Mouse (Mus musculus) Patski (cell line): ENCODE results near the gene Fam166b. TPM values are rescaled to one million over a fixed set of nuclear protein-coding genes. Genes with fewer than 3 reads are reported as not detected.

ENCODE experiments used
- ATAC-seq: fragments of 100-300 bp; one replicate; pipeline ENCODE4 v1.8.0; 2021
- CTCF ChIA-PET: fragments of 350-600 bp; sonication (Branson Sonifier 250); formaldehyde crosslinking; loops from one replicate; lab custom pipeline; 2022; ENCODE audit warnings: inconsistent platforms; lab: Charles Lee
- POLR2A ChIA-PET: fragments of 350-600 bp; sonication (Branson Sonifier 250); formaldehyde crosslinking; loops from one replicate; lab custom pipeline; 2022; ENCODE audit warnings: antibody characterized with exemption, inconsistent platforms; lab: Charles Lee
- DNase-seq: peaks from one replicate; pipeline ENCODE4 v3.0.0-alpha.2; 2011; ENCODE audit warnings: low read depth, low spot score
- H3K27me3 ChIP-seq: fragments of 371-371 bp; one replicate; pipeline ENCODE4 v1.5.1; 2021
- CTCF ChIP-seq: fragments of 100-300 bp; IDR thresholded peaks from one replicate; pipeline ENCODE4 v1.5.1; 2021
- in situ Hi-C: fragments of 300-500 bp; cut with MboI; formaldehyde crosslinking; loops from 3 replicates; pipeline ENCODE4 v1.11.1; 2018; ENCODE audit warnings: low pct_unique_long_range_greater_than_20kb, mixed read lengths
- polyA plus RNA-seq: library from polyadenylated mRNA; unstranded; gene quantifications from one replicate; pipeline ENCODE4 v1.2.3, GENCODE M21; 2021

Fam166b gene
- polyA plus RNA-seq, 1 experiment from 2014 or later = 0.17 TPM

DNA sequence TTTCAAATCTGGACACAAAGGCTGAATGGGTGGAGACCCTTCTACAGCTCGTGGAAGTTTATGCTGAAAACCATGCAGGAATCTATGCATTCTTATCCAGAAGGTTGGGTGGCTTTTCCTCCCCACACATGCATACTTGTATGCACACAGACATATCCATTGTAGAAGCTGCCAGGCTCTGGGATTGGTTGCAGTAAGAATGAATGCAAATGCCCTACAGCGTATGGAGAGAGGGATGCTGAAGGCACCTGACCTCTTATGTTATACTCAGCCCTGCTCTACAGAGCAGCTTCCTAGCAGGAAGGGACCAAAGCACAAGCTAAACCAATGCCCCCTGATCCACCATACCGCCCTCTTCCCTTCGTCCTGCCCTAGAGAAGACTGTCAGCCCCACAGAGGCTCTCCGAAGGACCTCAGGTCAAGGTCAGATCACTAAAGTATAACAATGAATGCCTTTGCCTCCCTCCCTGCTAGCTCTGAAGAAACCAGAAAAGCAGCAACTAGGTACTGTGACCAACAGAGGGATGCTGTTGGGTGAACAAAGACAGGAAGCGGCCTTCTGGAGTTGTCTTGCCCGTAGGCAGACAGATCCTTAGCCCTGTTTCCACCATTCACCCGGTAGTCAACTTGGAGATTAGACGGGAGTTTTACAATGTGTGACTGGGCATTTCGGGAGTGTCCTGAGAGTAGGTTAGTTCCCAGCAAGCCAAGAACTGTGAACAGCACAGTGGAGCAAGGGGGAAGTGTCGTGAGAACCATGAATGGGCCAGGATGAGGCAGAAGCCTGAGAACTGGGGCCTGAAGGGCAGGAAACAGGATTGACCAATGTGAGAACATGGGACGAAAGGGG, 21.6 kb downstream of the Fam166b start:
- no peak for TF ChIP-seq CTCF
- ChIA-PET CTCF (no interaction called here), POLR2A (no interaction called here)
- DNase-seq (no peak), ATAC-seq (no peak)
- in situ Hi-C loops = no loop called here
- no peaks in the 10 kb centered on the region for H3K27me3 ChIP-seq

DNA sequence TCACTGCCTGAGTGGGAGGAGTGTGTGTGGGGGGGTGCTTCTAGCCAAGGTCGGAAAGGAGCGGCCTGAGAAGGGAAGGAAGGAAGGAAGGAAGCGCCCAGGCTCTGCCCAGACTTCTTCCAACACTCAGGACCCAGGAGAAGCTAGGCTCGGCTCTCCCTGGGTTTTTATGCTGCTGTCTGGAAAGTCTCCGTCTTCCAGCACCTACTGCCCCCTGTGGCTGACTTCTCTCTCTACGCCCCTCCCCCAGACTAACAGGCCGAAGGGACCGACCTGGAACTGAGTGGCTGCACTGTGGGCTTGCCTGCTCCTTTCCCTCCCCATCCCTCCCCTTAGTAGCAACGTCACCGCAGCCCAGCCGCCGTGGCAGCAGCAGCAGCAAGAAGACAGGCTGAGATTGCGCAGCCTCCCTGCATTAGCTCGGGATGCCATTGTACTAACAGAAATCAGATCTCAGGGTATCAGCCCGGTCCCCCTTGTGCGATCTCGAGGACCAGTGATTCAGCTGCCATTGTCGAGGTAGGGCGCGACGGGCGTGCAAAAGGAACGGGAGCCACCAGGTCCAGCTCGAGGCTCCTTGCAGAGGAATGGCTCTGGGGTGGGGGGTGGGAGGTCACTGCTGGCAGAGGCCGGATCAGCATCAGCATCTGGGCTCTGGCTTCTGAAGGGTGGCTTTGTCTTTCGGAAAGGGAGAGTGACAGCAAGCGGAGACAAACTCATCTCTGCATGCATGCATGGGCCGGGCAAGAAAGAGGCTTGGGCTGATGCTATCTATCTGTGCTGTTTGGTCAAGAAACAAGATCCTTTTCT, 22.6 kb downstream of the Fam166b start:
- ATAC-seq = no peak
- in situ Hi-C loops = no loop called here
- H3K27me3 ChIP-seq = no peaks in the 10 kb centered on the region
- CTCF ChIA-PET = no interaction called here
- no peak for DNase-seq
- no peak for TF ChIP-seq CTCF
- POLR2A ChIA-PET = no interaction called here

DNA sequence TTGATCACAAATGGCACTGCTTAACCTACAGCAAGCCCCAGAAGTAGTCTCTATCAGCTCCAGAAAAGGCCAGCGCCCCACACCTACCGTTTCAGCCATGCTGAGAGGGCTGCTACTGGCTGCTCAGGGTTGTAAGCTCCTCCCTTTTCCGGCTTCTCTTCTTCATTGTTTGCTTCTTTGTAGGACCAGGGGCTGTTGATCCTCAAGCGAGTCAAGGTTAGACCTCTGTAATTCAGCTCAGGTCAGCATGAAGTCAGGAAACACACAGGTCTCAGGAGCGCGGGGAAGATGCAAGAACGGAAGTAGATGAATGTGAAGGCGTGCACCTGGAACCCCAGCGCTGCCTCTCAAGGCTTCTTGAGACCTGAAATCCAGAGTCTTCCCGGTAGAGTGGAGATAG, 24.2 kb downstream of the Fam166b start:
- DNase-seq (no peak), ATAC-seq (no peak)
- ChIA-PET POLR2A (no interaction called here), CTCF (no interaction called here)
- TF ChIP-seq CTCF = no peak
- no peaks in the 10 kb centered on the region for H3K27me3 ChIP-seq
- in situ Hi-C loops = no loop called here

DNA sequence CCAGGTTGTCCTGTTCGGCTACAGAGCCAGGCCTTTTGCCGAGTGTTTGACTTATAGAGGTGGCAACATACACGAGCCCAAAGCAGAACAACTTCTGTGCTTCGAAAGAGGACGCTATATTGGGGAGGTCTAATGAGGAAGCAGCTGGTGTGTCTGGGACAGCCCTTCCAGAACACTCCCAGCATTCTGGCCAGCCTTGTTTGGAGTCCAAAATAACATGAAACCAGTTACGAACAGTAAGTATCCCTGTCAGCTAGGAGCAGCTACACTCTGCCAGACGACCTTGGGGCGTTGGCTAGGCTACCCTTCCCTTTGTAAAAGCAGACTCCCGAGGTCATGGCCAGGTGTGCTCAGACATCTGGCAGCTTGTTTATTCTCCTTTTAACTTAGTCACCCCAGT, 26.7 kb downstream of the Fam166b start:
- no peaks in the 10 kb centered on the region for H3K27me3 ChIP-seq
- ATAC-seq (no peak), DNase-seq (no peak)
- TF ChIP-seq CTCF = no peak
- in situ Hi-C loops = no loop called here
- ChIA-PET CTCF (interaction anchor here (1.3 to 2.3 kb wide), 2 partner anchors 12 to 18 kb away, joined by 4 to 5 read pairs; no protein-coding TSS in a partner anchor), POLR2A (no interaction called here)

GRCm38 (mm10) chr4:43401486-43401885, 27.4 kb downstream of the Fam166b start:
- no peak for ATAC-seq
- no peaks in the 10 kb centered on the region for H3K27me3 ChIP-seq
- DNase-seq = no peak
- ChIA-PET CTCF (interaction anchor here (2.3 kb wide), 1 partner anchor 13 kb away, joined by 5 read pairs; no protein-coding TSS in a partner anchor), POLR2A (no interaction called here)
- in situ Hi-C loops = no loop called here
- no peak for TF ChIP-seq CTCF

DNA sequence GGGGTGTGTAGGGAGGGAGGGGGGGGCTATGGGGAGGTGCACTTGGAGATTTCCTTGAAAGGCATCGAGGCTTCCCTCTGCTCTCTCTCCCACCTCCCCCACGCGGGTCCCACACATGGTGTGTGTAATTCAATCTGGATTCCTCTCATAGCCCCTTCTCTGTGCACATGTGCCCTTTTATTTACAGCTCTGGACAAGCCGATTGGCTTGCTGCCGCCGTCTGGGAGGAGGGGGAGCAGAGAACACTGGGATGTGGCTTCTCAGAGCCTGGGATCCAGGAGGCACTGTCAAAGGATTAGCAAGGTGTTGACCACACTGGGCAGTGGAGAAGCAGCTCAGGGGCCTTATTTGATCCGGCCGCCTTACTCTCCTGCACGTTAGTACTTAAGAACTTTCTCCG, 28.0 kb downstream of the Fam166b start:
- TF ChIP-seq CTCF = no peak
- in situ Hi-C loops = no loop called here
- no peak for DNase-seq
- POLR2A ChIA-PET = no interaction called here
- no peak for ATAC-seq
- no peaks in the 10 kb centered on the region for H3K27me3 ChIP-seq
- CTCF ChIA-PET = interaction anchor here (2.3 kb wide), 1 partner anchor 13 kb away, joined by 5 read pairs; no protein-coding TSS in a partner anchor

- TF ChIP-seq CTCF = no peak
- H3K27me3 ChIP-seq = no peaks in the 10 kb centered on the region
- POLR2A ChIA-PET = interaction anchor here (1.0 kb wide), 2 partner anchors 17 kb away, joined by 3 to 4 read pairs; no protein-coding TSS in a partner anchor
- ATAC-seq (no peak), DNase-seq (no peak)
- in situ Hi-C loops = no loop called here
- CTCF ChIA-PET = interaction anchor here (1.1 kb wide), 1 partner anchor 17 kb away, joined by 3 read pairs; no protein-coding TSS in a partner anchor
These were observed 29.4 kb downstream of the Fam166b start for GRCm38 (mm10) chr4:43399391-43400131.

GRCm38 (mm10) chr4:43398829-43399331, 30.1 kb downstream of the Fam166b start:
- no peak for TF ChIP-seq CTCF
- in situ Hi-C loops = no loop called here
- POLR2A ChIA-PET = interaction anchor here (0.9 to 1.0 kb wide), 2 partner anchors 16 to 17 kb away, joined by 3 to 4 read pairs; no protein-coding TSS in a partner anchor
- peak; percentile 94 for ATAC-seq
- CTCF ChIA-PET = interaction anchor here (1.1 kb wide), 1 partner anchor 16 kb away, joined by 3 read pairs; no protein-coding TSS in a partner anchor
- DNase-seq = peak; percentile 90
- no peaks in the 10 kb centered on the region for H3K27me3 ChIP-seq

- ChIA-PET POLR2A (interaction anchor here (0.9 kb wide), 1 partner anchor 15 kb away, joined by 4 read pairs; no protein-coding TSS in a partner anchor), CTCF (no interaction called here)
- in situ Hi-C loops = no loop called here
These were observed 30.9 kb downstream of the Fam166b start for GRCm38 (mm10) chr4:43398014-43398413.

More at GRCm38 (mm10) chr4:43398014-43398413, 30.9 kb downstream of the Fam166b start:
- H3K27me3 ChIP-seq = no peaks in the 10 kb centered on the region
- ATAC-seq (no peak), DNase-seq (no peak)
- TF ChIP-seq CTCF = no peak
